Mouse (Mus musculus): ENCODE results near the gene Colgalt1. TPM values are rescaled to one million over a fixed set of nuclear protein-coding genes. Genes with fewer than 3 reads are reported as not detected.
A peak's percentile ranks its signal among the peaks of the same experiment; 100 is the strongest.

Colgalt1 gene
- polyA plus RNA-seq, 1 experiment from 2014 or later = 78.2 TPM

DNA sequence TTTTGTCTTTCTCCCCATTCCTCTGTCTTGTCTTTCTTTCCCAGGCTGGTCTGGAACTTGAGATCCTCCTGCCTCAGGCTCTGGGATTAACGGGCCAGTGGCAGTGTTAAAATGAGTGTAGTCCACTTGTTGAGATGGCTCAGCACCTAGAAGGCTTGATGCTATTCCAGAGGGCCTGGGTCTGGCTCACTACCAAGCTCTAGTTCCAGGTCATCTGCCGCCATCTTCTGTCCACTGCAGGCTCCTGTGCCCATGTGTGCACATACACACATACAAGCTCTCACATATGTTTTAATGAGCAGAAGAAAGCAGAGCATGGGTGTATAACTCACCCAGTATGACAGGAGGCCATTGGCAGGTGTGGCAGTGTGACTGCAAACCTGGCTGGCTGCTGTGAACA lies 38.7 kb upstream of the Colgalt1 start:
- H3K4me2 ChIP-seq = peak overlapping the region; percentile 84; the same call in 1 of the 2 replicates
- no peak overlapping the region for H3K9ac ChIP-seq
- H3K27me3 ChIP-seq = peaks cover 22% of the 10 kb centered on the region
- H3K4me3 ChIP-seq = no peak overlapping the region
- H3K27ac ChIP-seq = no peak overlapping the region
- no peaks in the 10 kb centered on the region for H3K9me3 ChIP-seq
- ATAC-seq (ENCODE audit: insufficient number of reproducible peaks, insufficient read depth, low FRiP score, low TSS enrichment, low read depth) = no peak
- peaks cover 34% of the 10 kb centered on the region for H3K4me1 ChIP-seq
- no peaks in the 10 kb centered on the region for H3K36me3 ChIP-seq
- WGBS = 83% methylated on average over 2 of the region's 2 CpGs

DNA sequence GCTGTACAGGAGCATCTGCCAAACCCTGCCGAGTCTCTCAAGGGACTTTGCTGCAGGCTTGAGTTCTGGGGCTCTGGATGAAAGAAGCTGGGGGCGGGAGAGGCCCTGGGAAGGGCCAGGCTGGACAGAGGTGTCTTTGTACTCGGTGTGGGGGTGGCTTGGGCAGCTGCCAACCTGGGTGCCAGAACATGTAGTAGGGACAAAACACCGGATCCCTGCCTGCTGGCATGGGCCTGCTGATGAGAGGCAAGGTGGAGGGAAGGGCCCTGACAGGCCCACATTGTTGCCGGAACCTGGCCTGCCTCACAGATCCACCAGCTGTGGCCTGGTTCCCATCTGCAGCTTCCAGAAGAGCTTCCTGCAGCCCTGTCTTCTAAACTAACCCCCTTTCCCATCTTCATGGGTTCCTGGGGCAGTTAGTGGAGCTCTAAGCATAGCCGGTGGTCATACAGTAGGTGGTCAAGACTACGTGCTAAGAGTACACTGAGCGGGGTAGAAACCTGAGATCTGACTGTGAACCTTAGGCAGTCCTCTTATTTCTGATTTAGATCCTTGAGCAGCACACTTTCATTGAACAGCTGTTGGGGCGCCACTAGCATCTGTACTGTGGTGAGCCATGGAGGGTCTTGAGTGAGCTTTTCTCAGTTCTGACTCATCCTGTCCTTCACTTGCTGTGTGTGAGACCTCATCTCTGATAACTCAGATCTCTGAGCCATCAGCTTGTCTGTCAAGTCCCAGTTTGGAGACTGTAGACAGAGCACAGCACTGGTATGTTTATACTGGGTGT lies 37.8 kb upstream of the Colgalt1 start:
- ATAC-seq (ENCODE audit: insufficient number of reproducible peaks, insufficient read depth, low FRiP score, low TSS enrichment, low read depth) = no peak
- Histone ChIP-seq H3K27me3 (peaks cover 16% of the 10 kb centered on the region), H3K4me1 (peaks cover 34% of the 10 kb centered on the region), H3K9me3 (no peaks in the 10 kb centered on the region), H3K9ac (peak overlapping the region; percentile 52; the same call in 1 of the 2 replicates), H3K4me2 (peak overlapping the region; percentile 24), H3K27ac (peak overlapping the region; percentile 16; the same call in 1 of the 2 replicates), H3K4me3 (no peak overlapping the region), H3K36me3 (no peaks in the 10 kb centered on the region)
- 77% methylated on average over 9 of the region's 9 CpGs for WGBS

DNA sequence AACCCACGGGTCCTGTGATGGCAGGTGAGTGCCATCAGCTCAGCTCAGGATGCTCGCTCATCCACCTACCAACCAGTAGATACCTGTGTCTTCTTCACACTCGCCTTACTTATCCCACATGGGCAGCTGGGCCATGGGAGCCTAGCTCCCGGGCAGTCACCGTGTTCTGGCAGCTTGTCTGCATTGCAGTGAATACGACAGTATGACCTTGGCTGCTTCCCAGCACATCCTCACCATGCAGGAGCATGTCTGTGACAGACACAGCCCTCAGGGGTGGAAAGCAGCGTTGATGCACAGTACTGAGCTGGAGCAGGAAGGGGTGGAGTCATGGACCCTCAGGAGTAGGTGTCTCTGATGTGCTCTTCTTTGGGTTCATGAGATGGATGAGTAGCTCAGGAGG lies 36.4 kb upstream of the Colgalt1 start:
- 70% methylated on average over 7 of the region's 7 CpGs for WGBS
- Histone ChIP-seq H3K4me1 (peaks cover 23% of the 10 kb centered on the region), H3K9me3 (no peaks in the 10 kb centered on the region), H3K4me2 (no peak overlapping the region), H3K36me3 (no peaks in the 10 kb centered on the region), H3K4me3 (no peak overlapping the region), H3K27me3 (0 out of 2 replicates have a peak, but pooled peaks cover 3% of the 10 kb centered on the region), H3K9ac (no peak overlapping the region), H3K27ac (no peak overlapping the region)
- no peak for ATAC-seq (ENCODE audit: insufficient number of reproducible peaks, insufficient read depth, low FRiP score, low TSS enrichment, low read depth)

DNA sequence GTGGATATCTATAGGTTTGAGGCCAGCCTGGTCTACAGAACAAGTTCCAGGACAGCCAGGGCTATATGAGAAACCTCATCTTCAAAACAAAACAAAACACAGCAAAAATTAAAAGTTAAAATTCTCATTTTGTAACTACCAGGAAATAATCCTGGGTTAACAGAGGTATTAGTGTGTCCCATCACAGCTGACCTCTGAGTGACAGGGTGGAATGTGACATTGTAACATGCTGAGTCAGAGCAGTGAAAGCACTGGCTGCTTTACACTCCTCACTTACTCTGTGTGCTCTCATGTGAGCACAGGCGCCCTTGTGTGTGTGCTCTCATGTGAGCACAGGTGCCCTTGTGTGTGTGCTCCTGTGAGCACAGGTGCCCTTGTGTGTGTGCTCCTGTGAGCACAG lies 35.8 kb upstream of the Colgalt1 start:
- no peaks in the 10 kb centered on the region for H3K27me3 ChIP-seq
- no peak overlapping the region for H3K9ac ChIP-seq
- 60% methylated on average over 1 of the region's 1 CpGs for WGBS
- H3K4me1 ChIP-seq = peaks cover 25% of the 10 kb centered on the region
- no peak overlapping the region for H3K4me2 ChIP-seq
- no peak for ATAC-seq (ENCODE audit: insufficient number of reproducible peaks, insufficient read depth, low FRiP score, low TSS enrichment, low read depth)
- H3K27ac ChIP-seq = no peak overlapping the region
- H3K36me3 ChIP-seq = no peaks in the 10 kb centered on the region; the same call in 1 of the 2 replicates
- no peaks in the 10 kb centered on the region for H3K9me3 ChIP-seq
- no peak overlapping the region for H3K4me3 ChIP-seq

DNA sequence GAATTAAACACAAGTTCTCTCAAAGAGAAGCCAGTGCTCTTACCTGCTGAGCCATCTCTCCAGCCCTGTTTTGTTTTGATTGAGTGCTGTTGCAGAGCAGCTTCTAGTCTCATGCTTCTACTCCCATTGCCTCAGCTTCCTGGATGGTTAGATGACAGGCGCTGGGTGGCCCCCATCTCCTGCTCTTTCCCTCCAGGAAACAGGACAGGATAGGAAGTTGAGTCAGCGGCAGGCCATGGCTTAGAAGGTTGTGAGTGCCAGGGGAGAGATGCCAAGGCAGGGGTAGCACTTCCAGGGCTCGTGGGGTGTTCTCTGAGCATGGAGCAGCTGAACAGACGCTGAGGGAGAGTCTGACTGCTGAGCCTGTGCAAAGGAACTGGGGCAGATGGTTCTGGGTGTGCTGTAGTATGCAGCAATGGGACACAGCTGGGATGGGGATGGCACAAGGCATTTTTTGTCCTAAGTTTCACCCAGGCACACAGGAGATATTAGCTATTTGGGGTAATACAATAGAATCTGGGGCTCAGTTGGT lies 32.9 kb upstream of the Colgalt1 start:
- H3K4me2 ChIP-seq = no peak overlapping the region
- WGBS = 65% methylated on average over 4 of the region's 4 CpGs
- H3K9ac ChIP-seq = no peak overlapping the region
- no peak for ATAC-seq (ENCODE audit: insufficient number of reproducible peaks, insufficient read depth, low FRiP score, low TSS enrichment, low read depth)
- H3K4me1 ChIP-seq = peaks cover 12% of the 10 kb centered on the region
- no peak overlapping the region for H3K4me3 ChIP-seq
- no peaks in the 10 kb centered on the region for H3K27me3 ChIP-seq
- H3K36me3 ChIP-seq = peaks cover 18% of the 10 kb centered on the region
- H3K27ac ChIP-seq = no peak overlapping the region
- no peaks in the 10 kb centered on the region for H3K9me3 ChIP-seq

DNA sequence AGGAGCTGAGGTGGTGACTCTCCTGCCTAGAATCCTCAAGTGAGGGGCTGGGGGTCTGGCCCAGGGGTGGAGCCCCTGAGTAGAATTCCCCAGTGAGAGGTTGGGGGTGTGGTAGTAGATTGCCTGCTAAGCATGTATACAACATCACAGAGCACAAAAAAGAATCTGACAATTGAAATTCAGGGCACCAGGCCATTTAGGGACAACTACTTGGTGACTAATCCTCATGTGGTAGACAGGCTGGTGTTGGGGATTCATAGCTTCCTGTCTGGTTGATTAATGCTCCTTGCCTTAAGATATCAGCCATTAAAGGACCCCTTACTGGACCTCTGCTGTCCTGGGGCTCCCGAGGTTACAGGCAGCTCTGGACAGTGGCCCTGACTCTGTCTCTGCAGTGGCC lies 31.8 kb upstream of the Colgalt1 start:
- Histone ChIP-seq H3K4me3 (no peak overlapping the region), H3K4me1 (peaks cover 8% of the 10 kb centered on the region), H3K4me2 (no peak overlapping the region), H3K9ac (no peak overlapping the region), H3K27ac (no peak overlapping the region), H3K36me3 (peaks cover 20% of the 10 kb centered on the region), H3K27me3 (no peaks in the 10 kb centered on the region), H3K9me3 (no peaks in the 10 kb centered on the region)
- ATAC-seq (ENCODE audit: insufficient number of reproducible peaks, insufficient read depth, low FRiP score, low TSS enrichment, low read depth) = no peak
- WGBS = 77% methylated on average over 1 of the region's 1 CpGs

DNA sequence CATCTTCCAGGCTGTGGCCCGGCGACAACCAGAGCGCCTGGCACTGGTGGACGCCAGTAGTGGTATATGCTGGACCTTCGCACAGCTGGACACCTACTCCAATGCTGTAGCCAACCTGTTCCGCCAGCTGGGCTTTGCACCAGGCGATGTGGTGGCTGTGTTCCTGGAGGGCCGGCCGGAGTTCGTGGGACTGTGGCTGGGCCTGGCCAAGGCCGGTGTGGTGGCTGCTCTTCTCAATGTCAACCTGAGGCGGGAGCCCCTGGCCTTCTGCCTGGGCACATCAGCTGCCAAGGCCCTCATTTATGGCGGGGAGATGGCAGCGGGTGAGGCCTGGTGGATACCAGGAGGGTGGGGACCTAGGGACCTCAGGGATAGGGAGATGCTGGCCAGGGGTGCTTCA lies 31.3 kb upstream of the Colgalt1 start:
- no peak overlapping the region for H3K4me2 ChIP-seq
- no peaks in the 10 kb centered on the region for H3K27me3 ChIP-seq
- no peak for ATAC-seq (ENCODE audit: insufficient number of reproducible peaks, insufficient read depth, low FRiP score, low TSS enrichment, low read depth)
- no peaks in the 10 kb centered on the region for H3K9me3 ChIP-seq
- peaks cover 8% of the 10 kb centered on the region for H3K4me1 ChIP-seq
- no peak overlapping the region for H3K27ac ChIP-seq
- peaks cover 24% of the 10 kb centered on the region for H3K36me3 ChIP-seq
- WGBS = 91% methylated on average over 14 of the region's 14 CpGs
- no peak overlapping the region for H3K9ac ChIP-seq
- no peak overlapping the region for H3K4me3 ChIP-seq

DNA sequence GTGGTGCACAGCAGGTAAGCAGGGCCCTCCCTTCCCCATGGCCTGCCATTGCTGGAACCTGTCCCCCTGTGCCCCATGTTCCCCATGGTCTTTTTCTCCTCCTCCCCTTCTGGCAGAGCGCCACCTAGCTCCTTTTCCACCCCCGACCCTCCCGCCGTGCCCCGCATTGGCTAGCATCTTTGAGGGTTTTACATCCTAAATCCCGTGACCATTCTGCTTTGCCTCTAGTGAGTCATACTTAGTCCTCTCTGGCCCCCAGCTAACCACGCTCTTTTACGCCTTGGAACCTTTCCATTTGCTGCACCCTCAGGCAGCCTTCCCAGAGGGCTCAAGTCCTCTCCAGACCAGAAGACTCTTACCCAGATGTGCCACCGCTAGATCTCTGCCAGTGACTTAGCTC lies 30.6 kb upstream of the Colgalt1 start:
- H3K36me3 ChIP-seq = peaks cover 31% of the 10 kb centered on the region
- H3K27me3 ChIP-seq = no peaks in the 10 kb centered on the region
- no peaks in the 10 kb centered on the region for H3K9me3 ChIP-seq
- no peak for ATAC-seq (ENCODE audit: insufficient number of reproducible peaks, insufficient read depth, low FRiP score, low TSS enrichment, low read depth)
- peaks cover 8% of the 10 kb centered on the region for H3K4me1 ChIP-seq
- H3K27ac ChIP-seq = no peak overlapping the region
- H3K4me3 ChIP-seq = no peak overlapping the region
- no peak overlapping the region for H3K4me2 ChIP-seq
- no peak overlapping the region for H3K9ac ChIP-seq
- WGBS = 31% methylated on average over 9 of the region's 9 CpGs

DNA sequence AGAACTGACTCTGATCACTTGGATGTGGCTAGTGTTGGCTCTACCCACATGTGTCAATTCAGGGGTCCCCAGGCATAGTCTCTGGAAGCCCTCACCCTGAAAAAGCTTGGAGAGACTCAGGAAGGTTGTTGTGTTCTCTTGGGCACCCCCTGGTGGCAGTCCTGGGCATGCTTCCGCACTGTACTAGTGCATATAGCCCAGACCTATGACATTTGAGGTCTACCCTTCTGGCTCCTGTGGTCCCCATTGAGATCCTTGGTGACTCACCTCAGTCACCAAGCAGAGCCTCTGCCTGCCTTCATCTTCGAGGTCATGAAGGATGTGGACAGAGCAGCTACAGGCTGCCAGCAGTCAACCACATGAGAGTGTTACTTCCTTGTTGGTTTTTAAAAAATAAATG lies 23.9 kb upstream of the Colgalt1 start:
- Histone ChIP-seq H3K9ac (no peak overlapping the region), H3K4me1 (peaks cover 8% of the 10 kb centered on the region), H3K4me2 (no peak overlapping the region), H3K9me3 (no peaks in the 10 kb centered on the region), H3K27me3 (no peaks in the 10 kb centered on the region), H3K27ac (no peak overlapping the region), H3K4me3 (no peak overlapping the region), H3K36me3 (peaks cover 33% of the 10 kb centered on the region)
- WGBS = 80% methylated on average over 2 of the region's 2 CpGs
- no peak for ATAC-seq (ENCODE audit: insufficient number of reproducible peaks, insufficient read depth, low FRiP score, low TSS enrichment, low read depth)

DNA sequence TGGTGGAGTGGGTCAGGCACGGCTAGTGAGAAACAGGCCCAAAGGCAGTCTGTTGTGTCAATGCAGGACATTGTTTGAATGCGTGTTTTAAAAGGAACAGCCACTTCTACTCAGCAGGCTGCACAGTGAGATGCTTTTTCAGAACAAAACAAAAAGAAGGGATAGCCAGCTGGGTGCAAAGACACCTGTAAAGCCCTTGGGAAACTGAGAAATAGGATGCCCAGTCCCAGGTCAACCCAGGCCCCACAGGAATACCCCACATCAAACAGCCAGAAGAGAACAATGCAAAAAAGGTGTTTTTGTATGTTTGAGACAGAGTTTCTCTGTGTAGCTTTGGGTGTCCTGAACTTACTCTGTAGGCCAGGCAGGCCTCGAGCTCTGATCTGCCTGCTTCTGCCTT lies 22.0 kb upstream of the Colgalt1 start:
- no peak overlapping the region for H3K27ac ChIP-seq
- peaks cover 32% of the 10 kb centered on the region for H3K36me3 ChIP-seq
- H3K4me1 ChIP-seq = peaks cover 18% of the 10 kb centered on the region
- no peak overlapping the region for H3K4me2 ChIP-seq
- H3K27me3 ChIP-seq = no peaks in the 10 kb centered on the region
- H3K9ac ChIP-seq = no peak overlapping the region
- H3K9me3 ChIP-seq = no peaks in the 10 kb centered on the region
- no peak overlapping the region for H3K4me3 ChIP-seq
- ATAC-seq (ENCODE audit: insufficient number of reproducible peaks, insufficient read depth, low FRiP score, low TSS enrichment, low read depth) = no peak
- WGBS = 71% methylated on average over 3 of the region's 3 CpGs

DNA sequence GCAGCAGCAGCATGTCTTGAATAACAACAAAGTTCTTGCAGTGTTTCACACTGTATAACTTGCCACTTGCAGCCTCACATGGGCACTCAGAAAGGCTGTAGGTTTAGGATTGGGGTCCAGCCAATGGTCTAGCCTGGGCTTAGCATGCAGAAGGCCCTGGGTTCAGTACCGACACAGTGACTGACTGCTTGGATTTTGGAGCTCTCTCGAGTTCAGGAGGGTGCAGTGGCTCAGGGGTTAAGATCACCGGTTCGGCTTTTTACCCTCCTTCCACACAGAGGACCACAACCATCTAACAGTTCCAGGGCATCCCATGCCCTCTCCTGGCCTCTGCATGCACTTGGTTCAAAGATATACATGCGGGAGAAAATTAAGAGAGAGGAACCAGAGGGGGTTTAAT lies 19.8 kb upstream of the Colgalt1 start:
- H3K9ac ChIP-seq = peak overlapping the region; percentile 96
- H3K36me3 ChIP-seq = peaks cover 19% of the 10 kb centered on the region
- H3K4me1 ChIP-seq = peaks cover 22% of the 10 kb centered on the region
- WGBS = 23% methylated on average over 5 of the region's 5 CpGs
- peak overlapping the region; percentile 90 for H3K4me3 ChIP-seq
- no peaks in the 10 kb centered on the region for H3K27me3 ChIP-seq
- H3K27ac ChIP-seq = peak overlapping the region; percentile 97
- no peak for ATAC-seq (ENCODE audit: insufficient number of reproducible peaks, insufficient read depth, low FRiP score, low TSS enrichment, low read depth)
- H3K9me3 ChIP-seq = no peaks in the 10 kb centered on the region
- H3K4me2 ChIP-seq = peak overlapping the region; percentile 82

Measured in embryonic facial prominence, embryonic 13.5 days (tissue).